Mouse (Mus musculus): ENCODE measurements around the gene Nr5a1.

- TF ChIP-seq CTCF (IDR thresholded peaks at IDR 0.05; ENCODE audit: low read depth) (no peak), EP300 (IDR thresholded peaks at IDR 0.05; ENCODE audit: low read depth) (no peak)
Observed at GRCm38 (mm10) chr2:38722076-38722475, 7.7 kb upstream of the Nr5a1 start.
